Mouse (Mus musculus) mesoderm, embryonic 11.5 days (tissue): ENCODE measurements at regions not wholly inside any gene's neighbourhood (a gene's known extent, or its start where the extent isn't known, plus 50 kb on each side); places are given as distances from the start of the nearest gene placed in this dataset.
A peak's percentile ranks its signal among the peaks of the same experiment; 100 is the strongest.

ENCODE experiments used
- DNase-seq: peaks from one replicate; pipeline ENCODE4 v3.0.0-alpha.2; 2012; ENCODE audit warnings: low read depth, low spot score

DNA sequence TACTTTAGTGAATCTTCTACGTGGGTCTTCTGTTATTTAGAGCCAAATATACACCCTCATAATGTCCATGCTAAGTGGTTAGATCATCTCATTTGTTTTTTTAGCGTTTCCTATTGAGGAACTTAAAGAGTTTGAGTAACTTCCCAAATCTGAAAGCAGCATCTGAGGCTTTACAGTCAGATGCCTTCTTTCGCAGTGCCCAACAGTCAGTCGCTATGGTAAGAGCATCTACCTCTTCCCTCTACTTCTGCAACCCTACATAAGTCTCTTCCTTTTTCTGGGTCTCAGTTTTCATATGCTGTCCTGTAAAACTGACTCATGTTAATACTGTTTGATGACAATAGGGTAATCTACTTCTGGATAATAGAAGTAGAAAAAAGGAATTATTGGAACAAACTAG, 146.8 kb downstream of the Ktn1 start:
- DNase-seq = no peak

DNA sequence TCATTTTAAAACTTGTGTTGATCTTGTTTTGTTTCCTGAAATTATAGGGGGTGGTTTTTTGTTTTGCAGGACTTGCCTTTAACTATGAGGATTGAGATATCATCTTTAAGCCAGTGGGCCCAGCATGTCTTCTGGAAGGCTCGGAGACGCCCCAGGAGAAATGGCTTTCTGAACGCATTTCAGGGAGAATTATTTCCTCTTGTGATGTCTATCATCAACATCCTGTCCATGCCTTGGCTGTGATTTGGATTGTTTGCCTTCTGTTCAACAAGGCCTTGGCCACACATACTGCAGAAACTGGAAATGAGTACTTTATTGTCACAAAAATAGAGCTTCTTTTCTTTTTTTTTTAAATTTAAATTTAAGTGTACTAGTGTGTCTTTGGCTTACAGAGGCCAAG, 150.0 kb downstream of the Ktn1 start:
- no peak for DNase-seq

DNA sequence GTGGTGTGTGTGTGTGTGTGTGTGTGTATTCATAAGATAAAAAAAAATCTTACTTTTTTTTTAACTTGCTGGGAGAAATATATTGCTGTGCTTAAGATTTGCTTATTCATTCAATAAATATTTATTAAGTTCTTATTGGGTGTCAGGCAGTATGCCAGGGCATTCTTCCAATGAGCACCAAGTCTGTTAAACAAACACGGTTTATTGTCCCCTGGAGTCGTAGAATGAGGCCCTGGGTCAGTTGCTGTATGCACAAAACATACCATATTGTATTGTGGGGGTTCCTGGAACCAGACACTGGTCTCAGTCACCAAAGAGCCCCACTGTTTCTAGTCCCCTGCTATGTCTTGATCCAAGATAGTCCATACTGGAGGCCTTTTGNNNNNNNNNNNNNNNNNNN, 151.3 kb downstream of the Ktn1 start:
- DNase-seq = no peak

DNA sequence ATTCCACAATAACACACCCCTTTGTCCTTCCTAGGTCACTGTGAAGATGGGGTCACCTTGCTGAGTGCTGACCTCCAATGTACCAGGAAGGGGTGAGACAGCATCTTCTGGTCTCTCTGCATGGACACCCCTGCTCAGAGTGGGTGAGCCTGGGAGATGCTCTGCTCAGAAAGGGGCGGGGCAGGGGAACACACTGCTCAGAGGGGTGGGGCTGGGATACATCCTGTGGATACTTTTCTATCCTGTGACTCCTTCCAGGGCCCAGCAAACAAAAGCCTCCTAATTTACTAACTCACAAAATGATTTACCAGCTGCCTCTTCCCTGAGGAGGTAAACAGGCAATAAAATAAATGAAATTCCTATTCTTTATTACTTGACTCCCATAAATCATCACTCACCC, 157.0 kb downstream of the Ktn1 start:
- peak; percentile 46 for DNase-seq

DNA sequence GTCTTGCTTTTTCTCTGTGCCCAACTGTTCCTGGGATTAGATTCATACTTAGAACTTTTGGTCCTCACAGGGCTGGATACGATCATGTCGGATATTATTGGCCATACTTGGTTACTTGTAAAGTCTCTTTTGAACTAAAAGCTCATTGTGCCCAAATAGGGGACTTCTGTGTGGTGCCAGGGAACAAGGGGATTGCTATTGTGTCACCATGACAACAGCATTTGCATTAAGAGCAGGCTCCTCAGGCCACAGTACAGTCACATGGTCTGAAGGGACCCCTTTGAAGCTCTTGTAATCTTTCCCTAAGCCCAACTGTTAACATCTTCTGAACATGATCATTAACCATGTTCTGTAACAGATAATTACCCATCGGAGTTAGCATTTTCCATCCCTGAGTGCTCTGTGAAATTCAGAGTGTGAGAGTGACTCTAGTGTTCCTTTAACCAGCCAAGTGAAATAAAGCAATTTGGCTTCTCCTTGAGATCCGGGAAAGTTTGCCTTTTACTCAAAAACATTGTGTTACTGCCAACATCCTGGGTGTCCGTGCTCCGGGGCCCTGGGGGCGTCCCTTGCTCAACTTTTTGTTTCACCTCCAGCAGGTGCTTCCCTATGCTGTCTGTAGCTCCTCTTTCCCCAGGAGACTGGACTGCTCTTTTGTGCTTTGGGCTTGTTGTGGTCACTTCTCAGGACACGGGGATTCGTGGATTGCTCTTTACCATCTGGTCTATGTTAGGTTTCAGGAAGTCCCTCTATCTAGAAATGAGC, 157.7 kb downstream of the Ktn1 start:
- peak; percentile 65 for DNase-seq

DNA sequence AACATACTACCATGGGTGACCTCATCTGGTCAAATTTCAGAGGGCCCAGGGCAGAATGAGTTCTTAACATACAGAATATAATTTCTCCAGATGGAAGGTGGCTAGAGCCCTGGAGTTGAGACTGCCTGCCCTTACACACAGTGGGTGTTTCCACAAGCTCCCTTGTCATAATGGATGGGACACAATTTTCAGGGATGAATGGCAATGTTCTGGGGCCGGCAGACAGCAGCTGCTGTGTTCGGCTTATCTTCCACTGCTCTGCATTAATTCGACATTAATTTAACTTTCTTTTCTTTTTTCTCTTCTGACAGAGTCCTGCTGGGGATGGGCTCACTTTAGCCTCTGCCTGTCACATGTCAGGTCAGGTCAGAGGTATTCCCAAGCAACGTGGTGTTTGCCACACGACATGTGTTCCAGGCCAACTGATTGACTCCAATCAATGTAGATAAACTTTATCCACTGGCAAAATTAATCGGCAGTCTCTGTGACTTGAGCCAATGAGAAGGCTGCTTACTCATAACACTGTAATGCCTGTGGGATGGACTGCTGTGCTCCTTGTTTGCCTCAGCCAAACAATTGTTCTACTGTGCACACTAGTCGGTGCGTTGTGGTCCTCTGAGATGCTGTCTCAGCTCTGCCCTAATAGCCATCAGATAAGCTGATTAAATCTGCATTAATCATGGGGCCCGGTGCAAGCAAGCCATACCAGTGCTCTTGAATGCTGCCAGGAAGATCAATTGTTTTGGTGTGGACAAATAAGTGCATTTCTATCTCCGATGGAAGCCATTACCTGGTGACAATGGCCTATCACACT, 160.1 kb downstream of the Ktn1 start:
- peak; percentile 53 for DNase-seq

DNA sequence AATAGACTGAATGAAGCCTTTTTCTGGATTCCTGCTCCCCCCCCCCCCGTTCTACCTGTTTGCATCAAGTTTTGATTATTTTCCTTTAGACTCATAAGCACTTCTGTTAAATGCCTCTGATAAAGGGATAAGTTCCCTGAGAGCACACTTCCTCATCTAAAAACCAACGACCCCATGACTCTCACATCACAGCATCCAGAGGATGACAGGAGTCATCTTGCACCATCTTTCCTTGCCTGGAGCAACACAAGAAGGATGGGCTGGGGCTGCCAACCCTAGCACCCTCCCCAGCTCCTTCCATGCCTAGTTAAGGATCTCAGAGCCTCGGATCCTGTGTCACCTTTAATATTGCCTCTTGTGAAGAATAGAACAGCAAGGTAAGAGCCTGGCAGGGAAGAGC, 170.0 kb downstream of the Ktn1 start:
- DNase-seq = no peak

DNA sequence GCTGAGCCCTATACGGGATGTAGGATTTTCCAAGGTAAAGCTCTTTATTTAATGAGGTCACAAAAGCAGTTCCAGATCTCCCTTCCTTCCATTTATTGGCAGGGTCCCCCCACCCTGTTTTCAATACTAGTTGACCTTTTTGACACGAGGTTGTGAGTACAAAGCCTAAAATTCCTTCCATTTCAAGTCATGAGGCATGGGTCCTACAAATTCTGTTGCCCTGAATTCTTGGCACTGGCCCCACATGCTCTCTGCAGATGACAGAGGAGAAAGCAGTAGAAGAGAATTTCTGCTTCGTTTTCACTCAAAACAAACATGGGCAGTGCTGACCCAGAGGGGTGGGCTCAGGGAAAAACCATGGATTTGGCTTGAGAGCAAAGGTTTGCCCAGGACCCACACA, 170.4 kb downstream of the Ktn1 start:
- no peak for DNase-seq

DNA sequence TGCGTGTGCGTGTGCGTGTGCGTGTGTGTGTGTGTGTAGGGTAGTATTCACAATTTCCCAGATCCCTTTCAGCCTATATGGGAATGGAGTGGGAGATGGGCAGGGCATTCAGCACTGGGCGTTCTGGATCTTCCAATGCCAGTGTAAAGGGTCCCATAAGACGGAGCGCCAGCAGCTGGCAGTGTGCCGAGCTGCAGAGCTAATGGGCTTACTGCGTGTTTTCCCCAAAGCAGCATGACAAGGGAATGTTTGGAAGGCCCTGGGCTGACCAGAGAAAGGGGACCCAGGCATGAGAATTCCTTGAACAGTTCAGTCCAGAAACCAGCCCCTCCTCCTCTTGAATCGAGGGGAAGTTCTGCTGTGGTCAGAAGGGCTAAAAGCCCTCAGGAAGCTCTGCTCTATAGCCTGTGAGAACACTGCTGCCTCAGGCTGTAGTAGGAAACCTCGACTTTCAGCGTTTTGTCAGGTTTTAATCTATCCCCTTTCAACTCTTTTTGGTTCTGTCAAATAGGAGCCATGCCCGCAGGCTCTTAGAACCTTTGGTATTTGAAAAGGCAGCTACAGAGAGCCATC, 172.4 kb downstream of the Ktn1 start:
- no peak for DNase-seq

DNA sequence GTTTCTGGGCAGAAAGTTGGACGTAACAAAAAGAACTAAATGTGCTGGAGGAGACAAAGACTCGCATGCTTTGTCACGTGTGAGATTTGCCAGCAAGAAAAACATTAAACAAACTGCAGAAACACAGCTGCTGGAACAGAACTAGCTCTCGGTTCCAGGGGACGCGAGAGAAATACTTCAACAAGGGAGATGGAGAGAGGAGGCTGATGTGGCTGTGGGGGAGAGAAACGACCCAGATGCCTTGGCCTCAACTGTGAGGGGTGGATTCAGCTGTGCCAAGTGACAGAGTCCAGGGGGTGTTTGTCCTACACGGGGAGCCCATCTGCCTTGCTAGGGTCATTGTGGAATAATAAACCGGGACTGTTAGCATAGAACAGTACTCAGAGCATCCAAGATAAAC, 174.9 kb downstream of the Ktn1 start:
- no peak for DNase-seq

DNA sequence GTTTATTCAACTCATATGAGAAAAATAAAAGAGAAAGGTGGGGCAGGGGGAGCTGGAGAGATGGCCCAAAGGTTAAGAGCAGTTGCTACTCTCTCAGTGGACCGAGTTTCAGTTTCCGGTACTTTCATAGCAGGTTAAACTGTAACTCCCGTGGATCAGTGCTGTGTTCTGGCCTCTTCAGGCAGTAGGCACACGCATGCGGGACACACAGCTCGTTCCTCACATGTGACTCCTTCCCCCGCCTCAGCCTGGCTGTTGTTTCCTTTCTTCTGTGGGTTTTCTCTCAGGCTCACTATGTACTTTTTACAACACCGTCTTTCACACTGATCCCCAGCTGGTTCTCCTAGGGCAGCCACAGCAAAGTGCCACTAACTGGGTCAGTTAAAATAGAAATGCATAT, 175.4 kb downstream of the Ktn1 start:
- DNase-seq = no peak

DNA sequence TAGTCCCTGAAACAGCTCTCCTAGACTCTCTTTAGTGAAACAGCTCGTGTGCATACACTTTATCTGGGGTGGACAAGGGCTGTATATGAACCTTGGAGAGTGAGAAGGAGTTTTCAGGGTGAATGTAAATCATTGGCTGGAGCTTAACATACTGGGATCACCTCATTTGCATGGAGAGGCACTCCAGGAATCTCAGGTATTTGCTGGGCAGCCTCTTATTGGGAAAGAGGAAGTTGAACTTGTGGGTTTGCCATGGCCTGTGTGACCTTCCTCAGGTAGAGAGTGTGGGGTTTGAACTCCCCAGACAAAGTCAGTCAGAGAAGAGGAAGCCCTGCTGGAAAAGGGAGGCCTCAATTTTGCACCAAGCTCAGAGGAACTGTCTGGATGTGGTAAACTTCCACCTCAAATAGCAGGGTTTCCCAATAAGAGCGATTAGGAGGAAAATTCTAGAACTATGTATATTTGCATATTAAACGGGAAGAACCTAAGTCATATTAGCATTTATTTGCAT, 177.3 kb downstream of the Ktn1 start:
- no peak for DNase-seq

DNA sequence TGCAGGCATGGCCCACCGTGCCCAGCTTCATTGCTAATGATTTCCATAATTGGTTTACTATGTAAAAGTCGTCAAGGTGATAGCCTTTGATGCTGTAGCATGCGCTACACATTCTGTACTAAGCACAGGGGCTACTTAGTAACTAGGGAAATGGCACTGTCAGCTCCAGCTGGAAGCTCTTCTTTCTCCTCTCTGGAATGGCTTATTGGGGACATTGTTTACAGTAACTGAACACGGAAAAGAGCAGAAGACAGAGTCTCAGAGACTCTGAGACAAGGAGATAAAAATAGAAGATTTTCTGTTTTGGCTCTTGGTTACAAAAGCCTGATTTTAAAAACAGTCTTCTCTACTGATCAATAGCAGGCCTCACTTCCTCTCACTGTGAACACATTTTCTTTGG, 178.3 kb downstream of the Ktn1 start:
- DNase-seq = no peak

DNA sequence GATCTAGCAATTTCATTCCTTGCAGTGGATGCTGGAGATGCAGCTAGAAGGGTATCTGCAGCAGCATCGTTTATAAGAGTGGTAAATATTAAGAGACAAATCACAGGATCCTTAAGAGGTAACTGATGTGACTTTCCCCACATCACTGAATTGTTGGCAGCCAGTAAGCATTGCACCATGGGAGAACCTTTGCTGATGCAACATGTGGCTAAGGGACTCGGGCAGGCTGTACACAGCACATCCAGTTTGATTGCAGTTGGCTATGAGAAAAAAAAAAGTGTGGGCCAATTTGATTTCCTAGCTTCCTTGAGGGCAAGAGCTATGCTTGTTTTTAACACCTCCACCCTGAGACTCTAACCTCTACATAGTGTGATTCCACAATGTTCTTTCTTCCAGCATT, 179.4 kb downstream of the Ktn1 start:
- DNase-seq = no peak

DNA sequence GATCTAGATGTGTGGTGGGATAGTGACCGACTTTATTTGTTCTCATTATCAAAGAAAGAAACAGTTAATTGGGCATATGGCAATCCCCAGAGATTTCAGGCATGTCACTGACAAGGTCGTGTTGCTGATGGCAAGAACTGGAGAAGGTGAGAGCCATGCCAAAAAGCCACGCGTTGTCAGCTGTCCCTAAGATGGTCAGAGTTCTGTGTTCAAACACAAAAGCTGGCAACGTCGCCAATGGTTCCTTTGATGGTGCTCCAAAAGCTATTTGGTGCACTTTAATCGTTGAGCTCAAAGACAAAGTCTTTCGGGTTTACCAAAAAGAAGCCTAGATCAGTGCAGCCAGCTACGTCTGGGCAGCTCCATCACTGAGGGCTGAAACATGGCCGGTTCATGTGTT, 185.4 kb downstream of the Ktn1 start:
- no peak for DNase-seq

DNA sequence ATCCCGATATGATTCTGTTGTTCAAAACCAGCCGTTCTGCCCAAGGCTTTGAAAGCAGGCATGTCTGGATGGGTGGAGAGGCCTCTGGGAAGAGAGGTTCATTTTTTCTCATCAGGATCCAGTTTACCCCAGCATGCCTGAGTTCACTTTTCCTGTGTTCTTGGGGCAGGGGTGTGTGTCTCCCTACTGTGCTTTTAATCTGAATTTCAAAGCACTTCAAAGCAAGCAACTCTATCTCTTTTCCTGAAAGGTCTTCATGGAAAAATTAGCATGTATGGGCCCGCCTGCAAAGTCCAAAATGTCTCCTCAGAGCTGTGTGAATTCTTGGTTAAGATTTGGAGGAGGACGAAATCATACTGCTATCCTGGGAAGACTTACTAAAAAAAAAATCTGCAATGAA, 187.2 kb downstream of the Ktn1 start:
- no peak for DNase-seq

DNA sequence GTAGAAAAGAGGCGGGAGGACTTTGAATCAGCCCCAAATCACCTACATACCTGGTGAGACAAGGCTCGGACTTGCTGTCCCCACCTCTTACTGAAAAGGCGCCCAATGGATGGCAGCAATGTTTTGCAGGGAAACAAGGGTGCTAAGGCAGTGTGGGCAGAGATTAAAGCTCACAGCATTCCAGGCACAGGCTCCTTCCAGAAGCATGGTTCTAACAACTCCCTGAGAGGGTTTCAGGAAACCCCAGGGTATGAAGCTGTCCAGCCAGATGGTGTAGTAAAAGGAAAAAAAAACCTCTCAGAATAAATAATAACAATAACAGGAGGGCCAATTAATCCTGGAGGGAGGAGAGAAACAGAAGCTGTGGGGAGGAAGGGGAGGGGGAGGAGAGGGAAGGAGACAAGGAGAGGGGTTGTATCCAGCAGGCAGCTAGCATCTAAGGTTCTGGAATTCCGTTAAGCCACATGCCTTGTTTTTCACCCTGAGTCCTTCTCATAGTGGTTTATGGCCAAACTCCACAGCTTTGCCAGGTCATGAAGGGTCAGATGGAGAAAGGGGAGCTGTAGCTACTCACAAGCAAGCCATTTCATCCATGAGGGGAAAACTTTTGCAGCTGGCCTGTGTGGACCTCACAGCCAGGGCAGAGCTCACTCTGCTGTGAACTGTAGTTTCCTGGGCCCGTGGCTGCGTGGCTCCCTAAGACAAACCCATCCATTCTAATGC, 191.4 kb downstream of the Ktn1 start:
- peak; percentile 31 for DNase-seq

DNA sequence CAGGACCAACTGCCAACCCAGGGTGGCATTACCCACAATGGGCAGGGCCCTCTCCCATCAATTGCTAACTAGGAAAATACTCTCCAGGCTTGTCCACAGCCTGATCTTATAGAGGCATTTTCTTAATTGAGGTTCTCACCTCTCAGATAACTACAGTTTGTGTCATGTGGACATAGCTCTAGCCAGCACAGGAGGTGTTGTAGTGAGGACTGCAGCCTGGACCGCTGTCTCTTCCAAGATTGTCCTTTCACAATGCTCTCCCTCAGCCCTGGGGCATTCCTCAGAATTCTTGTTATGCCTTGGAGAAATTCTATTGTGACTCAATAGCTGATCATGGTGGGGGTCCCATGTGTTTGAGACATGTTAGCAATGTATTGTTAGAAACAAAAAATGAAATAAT, 196.1 kb downstream of the Ktn1 start:
- no peak for DNase-seq

DNA sequence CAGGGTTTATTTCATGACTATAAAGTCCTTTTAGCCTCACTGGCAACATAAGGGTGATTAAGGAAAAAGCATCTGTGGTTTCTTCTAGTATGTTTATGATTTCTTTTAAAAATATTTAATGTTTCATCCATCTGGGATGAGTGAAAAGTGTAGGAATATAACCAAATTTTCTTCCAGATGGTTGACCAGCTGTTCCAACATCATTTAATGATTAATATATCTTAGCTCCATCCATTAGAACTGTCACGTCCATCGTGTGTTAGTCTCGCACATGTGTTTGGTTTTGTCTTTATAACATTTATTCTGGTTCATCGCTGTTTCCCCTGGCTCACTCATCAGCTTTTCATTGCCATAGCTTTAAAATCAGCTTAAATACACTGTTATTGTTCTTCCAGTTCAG, 200.6 kb downstream of the Ktn1 start:
- no peak for DNase-seq

DNA sequence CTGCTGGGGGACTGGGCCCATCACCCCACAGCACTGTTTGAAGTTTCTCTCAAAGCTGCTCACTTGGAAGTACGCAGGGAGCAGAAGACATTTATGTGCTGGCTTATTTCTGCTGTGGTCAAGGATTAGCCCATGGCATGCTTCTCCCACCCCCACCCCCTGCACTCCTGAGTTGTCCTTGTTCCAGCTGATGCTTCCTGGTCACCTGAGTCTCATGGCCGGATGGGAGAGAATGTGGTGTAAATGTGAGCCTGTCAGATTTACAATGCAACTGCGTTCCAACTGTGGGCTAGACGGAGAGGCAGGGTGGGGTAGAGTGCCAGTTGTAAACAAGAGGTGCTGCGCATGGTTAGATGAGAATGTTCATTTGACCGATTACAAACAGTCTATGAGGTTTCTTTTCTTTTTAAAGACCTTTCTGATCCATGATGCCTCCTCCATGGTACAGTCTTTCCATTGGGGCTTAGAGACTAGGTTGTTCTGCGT, 208.1 kb downstream of the Ktn1 start:
- DNase-seq = no peak

DNA sequence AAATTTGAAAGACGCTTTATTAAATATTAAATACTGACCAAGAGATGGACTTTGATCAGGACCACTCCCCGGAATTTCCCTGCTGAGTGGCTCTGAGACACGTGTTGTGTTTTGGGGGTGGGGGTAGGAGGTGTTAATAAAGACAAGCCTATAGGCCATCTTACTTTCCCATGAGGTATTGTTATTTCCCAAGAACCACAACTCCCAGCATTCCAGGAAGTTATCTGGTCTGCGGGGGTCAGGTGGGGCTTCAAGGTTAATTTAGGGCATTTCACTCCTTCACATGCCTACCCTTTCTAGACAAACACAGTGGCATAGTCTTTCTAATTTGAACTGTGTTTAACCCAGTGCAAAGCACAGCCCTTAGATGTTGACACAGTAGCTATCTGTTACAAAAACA, 209.0 kb downstream of the Ktn1 start:
- DNase-seq = no peak
